Mouse (Mus musculus): ENCODE data around the gene Gja3.

GRCm38 (mm10) chr14:57066053-57066452, 8.2 kb upstream of the Gja3 start:
- no peak for TF ChIP-seq CTCF (IDR thresholded peaks at IDR 0.05; ENCODE audit: low read depth, low read length)
- no peak for TF ChIP-seq POLR2A (IDR thresholded peaks at IDR 0.05; ENCODE audit: borderline replicate concordance, low read depth, low read length)
